Mouse (Mus musculus) heart, embryonic 15.5 days (tissue): ENCODE results near the gene Atp6v0a2. TPM values are rescaled to one million over a fixed set of nuclear protein-coding genes. Genes with fewer than 3 reads are reported as not detected.
A peak's percentile ranks its signal among the peaks of the same experiment; 100 is the strongest.
"Not testable (repeated sequence)": the region's sequence is repeated elsewhere in the genome, so short reads cannot be mapped to it uniquely, and the experiment has no call there.

Experiments used
- ATAC-seq: fragments of 200-750 bp; cut with Nextera tagmentation; replicated peaks from 2 replicates; pipeline ENCODE4 v1.8.0; 2017; ENCODE audit warnings: low read depth, moderate TSS enrichment; ENCODE audit not compliant: insufficient number of reproducible peaks, insufficient read depth, low FRiP score
- H3K27ac ChIP-seq: fragments of 300-500 bp; sonication (generic); 2 replicates; pipeline ENCODE4 v1.5.1; 2015; ENCODE audit warnings: mild to moderate bottlenecking, inconsistent platforms
- H3K27me3 ChIP-seq: fragments of 300-500 bp; sonication (generic); 2 replicates; pipeline ENCODE4 v1.6.1; 2015; ENCODE audit warnings: inconsistent platforms
- H3K36me3 ChIP-seq: fragments of 300-500 bp; sonication (generic); 2 replicates; pipeline ENCODE4 v1.6.1; 2015; ENCODE audit warnings: mild to moderate bottlenecking, inconsistent platforms
- H3K4me1 ChIP-seq: fragments of 300-500 bp; sonication (generic); replicated peaks from 2 replicates; pipeline ENCODE4 v1.6.1; 2015; ENCODE audit warnings: inconsistent platforms
- H3K4me2 ChIP-seq: fragments of 300-500 bp; sonication (generic); 2 replicates; pipeline ENCODE4 v1.6.1; 2015; ENCODE audit warnings: inconsistent platforms, mild to moderate bottlenecking, moderate library complexity
- H3K4me3 ChIP-seq: fragments of 300-500 bp; sonication (generic); 2 replicates; pipeline ENCODE4 v1.5.1; 2015; ENCODE audit warnings: mild to moderate bottlenecking, inconsistent platforms
- H3K9ac ChIP-seq: fragments of 300-500 bp; sonication (generic); 2 replicates; pipeline ENCODE4 v1.6.1; 2015; ENCODE audit warnings: mild to moderate bottlenecking, inconsistent platforms
- H3K9me3 ChIP-seq: fragments of 300-500 bp; sonication (generic); replicated peaks from 2 replicates; pipeline ENCODE4 v1.6.1; 2016; ENCODE audit warnings: inconsistent platforms
- WGBS: fragments of 180-500 bp; shearing (Covaris S2); methylation state at CpG from one replicate; pipeline ENCODE4 v1.1.7; 2015; ENCODE audit warnings: mixed read lengths; 5-methylcytosine and 5-hydroxymethylcytosine counted together
- polyA plus RNA-seq: library from polyadenylated mRNA; unstranded; fragments of >200 nt; fragmentation: Nextera tagmentation; extraction: Ambion mirVana; gene quantifications from 2 replicates; pipeline ENCODE4 v1.2.1, GENCODE M21; 2015

Gene Atp6v0a2
- polyA plus RNA-seq, result 26.6 and 32.8 TPM in 2 replicates

- WGBS, result under 1% methylated on average over 58 of the region's 58 CpGs
- peak; percentile 95 for ATAC-seq
- peak within 1 kb of the TSS; percentile 93 for H3K4me2 ChIP-seq
- no peaks in the 10 kb centered on the region for H3K27me3 ChIP-seq
- no peaks in the 10 kb centered on the region for H3K9me3 ChIP-seq
- H3K27ac ChIP-seq, result peak within 1 kb of the TSS; percentile 92
- H3K4me3 ChIP-seq, result peak within 1 kb of the TSS; percentile 86
- peaks cover 7% of the 10 kb centered on the region for H3K36me3 ChIP-seq
- H3K9ac ChIP-seq, result peak within 1 kb of the TSS; percentile 85
- peaks cover 20% of the 10 kb centered on the region for H3K4me1 ChIP-seq
Measured at GRCm38 (mm10) chr5:124628448-124629363, at the start of gene Atp6v0a2. TSS of gene Atp6v0a2 (plus strand) at chr5:124628576.

DNA sequence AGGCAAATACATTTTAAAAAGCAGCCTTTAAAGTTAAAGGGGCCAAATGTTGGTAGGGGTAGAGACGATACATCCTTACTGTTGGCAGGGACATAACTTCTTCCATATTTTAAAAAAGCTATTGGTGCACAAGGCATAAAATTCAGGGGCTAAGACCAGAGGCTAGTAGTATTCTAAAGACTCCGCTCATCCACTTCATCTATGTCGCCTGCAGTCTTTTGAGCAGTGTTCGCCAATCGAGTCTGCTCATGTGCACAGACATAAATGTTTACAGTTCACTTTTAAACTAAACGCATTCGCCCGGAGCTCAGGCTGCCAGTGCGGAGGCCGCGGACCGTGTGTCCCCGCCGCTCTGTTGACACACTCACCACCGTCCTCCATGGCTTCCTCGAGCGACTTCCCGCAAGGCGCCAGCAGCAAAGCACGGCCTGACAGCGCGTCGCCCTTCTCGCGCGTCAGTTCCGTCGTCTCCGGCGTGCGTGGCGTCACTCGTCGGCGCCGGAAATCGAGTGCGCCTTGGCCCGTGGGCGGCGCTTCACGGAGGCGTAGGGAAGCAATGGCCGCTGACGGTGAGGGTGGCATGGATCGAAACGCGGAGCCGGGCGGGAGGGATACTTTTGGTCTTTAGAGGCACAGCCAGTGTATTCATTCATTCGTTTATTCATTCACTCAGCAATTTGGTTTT, 49.6 kb upstream of the Atp6v0a2 start, which contains the start of the genes Eif2b1 and Gtf2h3:
Eif2b1 (minus strand) TSS at position 499 of the 685 bp plus-strand sequence.
Gtf2h3 (plus strand) TSS at position 508 of the 685 bp plus-strand sequence.
- Histone ChIP-seq H3K4me1 (peaks cover 23% of the 10 kb centered on the region), H3K9ac (peak within 1 kb of the TSS; percentile 68), H3K4me2 (peak within 1 kb of the TSS; percentile 81), H3K4me3 (peak within 1 kb of the TSS; percentile 77), H3K36me3 (peaks cover 27% of the 10 kb centered on the region), H3K9me3 (no peaks in the 10 kb centered on the region), H3K27ac (peak within 1 kb of the TSS; percentile 28), H3K27me3 (no peaks in the 10 kb centered on the region)
- WGBS, result 1% methylated on average over 51 of the region's 51 CpGs
- peak; percentile 86 for ATAC-seq

DNA sequence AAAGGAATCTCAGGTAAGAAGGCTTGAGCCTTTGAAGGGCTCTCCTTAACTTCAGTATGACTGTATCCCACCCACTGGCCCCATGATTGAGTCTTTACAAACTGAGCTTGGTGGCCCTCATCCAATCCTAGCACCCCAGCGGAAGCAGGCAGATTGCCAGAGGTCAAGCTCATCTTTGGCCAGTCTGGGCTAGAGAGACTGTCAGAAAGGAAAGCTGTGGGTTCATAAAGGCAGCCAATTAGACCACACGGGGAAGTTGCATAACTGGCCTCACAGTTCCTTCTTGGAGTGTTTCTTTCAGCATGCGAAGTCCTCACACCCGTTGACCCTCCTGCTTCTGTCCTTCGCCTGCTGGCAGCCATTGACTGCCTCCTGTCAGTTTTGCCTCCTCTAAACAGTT, 45.9 kb upstream of the Atp6v0a2 start:
- 78% methylated on average over 5 of the region's 5 CpGs for WGBS
- Histone ChIP-seq H3K4me1 (peaks cover 23% of the 10 kb centered on the region), H3K27me3 (no peaks in the 10 kb centered on the region), H3K9ac (no peak overlapping the region), H3K4me3 (no peak overlapping the region), H3K9me3 (no peaks in the 10 kb centered on the region), H3K4me2 (no peak overlapping the region), H3K27ac (no peak overlapping the region), H3K36me3 (peaks cover 31% of the 10 kb centered on the region)
- ATAC-seq, result no peak

- H3K36me3 ChIP-seq, result peaks cover 64% of the 10 kb centered on the region
- no peak for ATAC-seq
- H3K9ac ChIP-seq, result no peak overlapping the region
- no peaks in the 10 kb centered on the region for H3K9me3 ChIP-seq
- no peaks in the 10 kb centered on the region for H3K4me1 ChIP-seq
- WGBS, result 96% methylated on average over 3 of the region's 3 CpGs
- no peak overlapping the region for H3K4me2 ChIP-seq
- no peak overlapping the region for H3K4me3 ChIP-seq
- H3K27me3 ChIP-seq, result no peaks in the 10 kb centered on the region
- H3K27ac ChIP-seq, result no peak overlapping the region
Measured at GRCm38 (mm10) chr5:124592768-124593167, 35.6 kb upstream of the Atp6v0a2 start.

- H3K4me3 ChIP-seq, result peak overlapping the region; percentile 75
- H3K4me2 ChIP-seq, result peak overlapping the region; percentile 89
- no peak overlapping the region for H3K27ac ChIP-seq
- peaks cover 9% of the 10 kb centered on the region for H3K4me1 ChIP-seq
- WGBS, result 7% methylated on average over 30 of the region's 30 CpGs
- peaks cover 21% of the 10 kb centered on the region; the same call in 1 of the 2 replicates for H3K36me3 ChIP-seq
- H3K27me3 ChIP-seq, result no peaks in the 10 kb centered on the region
- ATAC-seq, result peak; percentile 99
- peak overlapping the region; percentile 63 for H3K9ac ChIP-seq
- H3K9me3 ChIP-seq, result no peaks in the 10 kb centered on the region
Measured at GRCm38 (mm10) chr5:124598224-124599174, 29.9 kb upstream of the Atp6v0a2 start.

GRCm38 (mm10) chr5:124599726-124600125, 28.6 kb upstream of the Atp6v0a2 start:
- H3K9ac ChIP-seq, H3K27ac ChIP-seq, H3K9me3 ChIP-seq, H3K4me1 ChIP-seq, H3K27me3 ChIP-seq, H3K4me3 ChIP-seq, ATAC-seq, H3K4me2 ChIP-seq: not testable (repeated sequence)
- 48% methylated on average over 8 of the region's 8 CpGs for WGBS
- H3K36me3 ChIP-seq, result peaks cover 11% of the 10 kb centered on the region; the same call in 1 of the 2 replicates

DNA sequence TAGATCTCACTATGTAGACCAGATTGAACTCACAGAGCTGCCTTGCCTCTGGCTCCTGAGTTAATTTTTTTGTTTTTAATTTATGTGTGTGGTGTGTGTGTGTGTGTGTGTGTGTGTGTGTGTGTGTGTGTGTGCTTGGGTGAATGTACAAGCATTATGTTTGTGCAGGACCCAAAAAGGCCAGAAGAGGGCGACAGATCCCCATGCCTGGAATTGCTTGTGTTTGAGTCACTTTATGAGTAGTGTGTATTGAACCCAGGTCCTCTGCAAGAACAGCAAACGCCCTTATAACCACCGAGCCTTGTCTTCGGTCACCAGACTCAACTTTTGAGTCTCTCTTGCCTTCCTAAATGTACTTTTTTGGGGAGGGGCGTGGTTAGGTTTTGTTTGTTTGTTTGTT, 26.0 kb upstream of the Atp6v0a2 start:
- peaks cover 9% of the 10 kb centered on the region for H3K4me1 ChIP-seq
- no peak overlapping the region for H3K9ac ChIP-seq
- no peak for ATAC-seq
- no peaks in the 10 kb centered on the region for H3K9me3 ChIP-seq
- H3K27ac ChIP-seq, result no peak overlapping the region
- no peaks in the 10 kb centered on the region for H3K36me3 ChIP-seq
- no peak overlapping the region for H3K4me2 ChIP-seq
- no peak overlapping the region for H3K4me3 ChIP-seq
- WGBS, result 65% methylated on average over 5 of the region's 5 CpGs
- H3K27me3 ChIP-seq, result no peaks in the 10 kb centered on the region

GRCm38 (mm10) chr5:124604296-124604695, 24.1 kb upstream of the Atp6v0a2 start:
- no peak overlapping the region for H3K27ac ChIP-seq
- no peak overlapping the region for H3K4me2 ChIP-seq
- H3K36me3 ChIP-seq, result no peaks in the 10 kb centered on the region
- peaks cover 4% of the 10 kb centered on the region for H3K4me1 ChIP-seq
- no peaks in the 10 kb centered on the region for H3K27me3 ChIP-seq
- WGBS, result 67% methylated on average over 4 of the region's 4 CpGs
- no peaks in the 10 kb centered on the region for H3K9me3 ChIP-seq
- no peak overlapping the region for H3K9ac ChIP-seq
- no peak overlapping the region for H3K4me3 ChIP-seq
- no peak for ATAC-seq

DNA sequence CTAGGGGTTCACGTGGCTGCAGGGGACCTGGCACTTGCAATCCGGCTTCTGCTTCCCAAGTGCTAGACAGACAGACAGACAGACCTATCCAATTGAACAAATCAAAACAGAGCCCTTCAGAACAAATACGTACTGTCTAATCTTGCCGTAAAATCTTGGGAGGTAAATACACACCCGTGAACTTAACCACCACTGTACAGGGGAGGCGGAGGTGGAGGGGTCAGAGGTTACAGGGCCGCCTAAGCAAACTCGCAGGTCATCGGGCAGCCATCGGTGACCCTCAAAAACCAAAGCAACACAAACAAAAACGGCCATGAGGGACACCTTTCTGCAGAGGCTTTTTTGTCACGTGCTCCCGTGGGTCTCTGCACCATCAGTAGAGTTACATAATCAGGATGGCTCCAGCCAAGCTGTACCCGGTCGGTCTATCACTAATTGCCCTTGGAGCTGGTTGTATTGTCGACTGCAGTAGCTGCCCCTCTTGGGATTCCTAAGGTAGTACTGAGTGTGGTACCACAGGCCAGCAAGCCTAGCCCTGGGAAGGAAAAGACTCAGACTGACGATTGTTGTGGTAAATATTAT, 23.2 kb upstream of the Atp6v0a2 start:
- H3K36me3 ChIP-seq, result no peaks in the 10 kb centered on the region
- 80% methylated on average over 17 of the region's 17 CpGs for WGBS
- no peak for ATAC-seq
- no peak overlapping the region for H3K27ac ChIP-seq
- H3K4me1 ChIP-seq, result no peaks in the 10 kb centered on the region
- H3K4me2 ChIP-seq, result no peak overlapping the region
- no peak overlapping the region for H3K4me3 ChIP-seq
- H3K27me3 ChIP-seq, result no peaks in the 10 kb centered on the region
- no peak overlapping the region for H3K9ac ChIP-seq
- H3K9me3 ChIP-seq, result no peaks in the 10 kb centered on the region

GRCm38 (mm10) chr5:124610965-124611364, 17.4 kb upstream of the Atp6v0a2 start:
- Histone ChIP-seq H3K9ac (no peak overlapping the region), H3K27me3 (no peaks in the 10 kb centered on the region), H3K4me2 (no peak overlapping the region), H3K4me3 (no peak overlapping the region), H3K27ac (no peak overlapping the region), H3K9me3 (no peaks in the 10 kb centered on the region), H3K36me3 (no peaks in the 10 kb centered on the region), H3K4me1 (no peaks in the 10 kb centered on the region)
- WGBS, result 70% methylated on average over 10 of the region's 10 CpGs
- no peak for ATAC-seq
